Mouse (Mus musculus) intestine, embryonic 16.5 days (tissue): ENCODE data around the gene Egfl8. TPM values are rescaled to one million over a fixed set of nuclear protein-coding genes. Genes with fewer than 3 reads are reported as not detected.

Experiments used
- ATAC-seq: fragments of 200-750 bp; cut with Nextera tagmentation; 2 replicates; pipeline ENCODE4 v1.8.0; 2017; ENCODE audit warnings: moderate TSS enrichment, moderate library complexity
- H3K27ac ChIP-seq: fragments of 300-500 bp; sonication (generic); 2 replicates; pipeline ENCODE4 v1.5.1; 2014; ENCODE audit warnings: mild to moderate bottlenecking, low read length
- H3K27me3 ChIP-seq: fragments of 300-500 bp; sonication (generic); replicated peaks from 2 replicates; pipeline ENCODE4 v1.6.1; 2014; ENCODE audit warnings: low read length, control low read depth, mixed read lengths; ENCODE audit not compliant: control insufficient read depth, insufficient read depth
- H3K36me3 ChIP-seq: fragments of 300-500 bp; sonication (generic); 2 replicates; pipeline ENCODE4 v1.6.1; 2014; ENCODE audit warnings: low read length, control low read depth; ENCODE audit not compliant: control insufficient read depth, insufficient read depth
- H3K4me1 ChIP-seq: fragments of 300-500 bp; sonication (generic); 2 replicates; pipeline ENCODE4 v1.6.1; 2014; ENCODE audit warnings: low read length, control low read depth, mixed read lengths; ENCODE audit not compliant: control insufficient read depth, insufficient read depth
- H3K4me2 ChIP-seq: fragments of 300-500 bp; sonication (generic); 2 replicates; pipeline ENCODE4 v1.6.1; 2014; ENCODE audit warnings: low read depth, low read length, control low read depth
- H3K4me3 ChIP-seq: fragments of 300-500 bp; sonication (generic); 2 replicates; pipeline ENCODE4 v1.5.1; 2014; ENCODE audit warnings: mild to moderate bottlenecking, low read length
- H3K9ac ChIP-seq: fragments of 300-500 bp; sonication (generic); 2 replicates; pipeline ENCODE4 v1.6.1; 2014; ENCODE audit warnings: low read depth, low read length
- H3K9me3 ChIP-seq: fragments of 300-500 bp; sonication (generic); 2 replicates; pipeline ENCODE4 v1.6.1; 2016; ENCODE audit warnings: low read length, control low read depth; ENCODE audit not compliant: control insufficient read depth
- WGBS: fragments of 180-500 bp; shearing (Covaris S2); extraction: QIAGEN DNeasy Blood & Tissue Kit; methylation state at CpG from one replicate; pipeline ENCODE4 v1.1.7; 2014; 5-methylcytosine and 5-hydroxymethylcytosine counted together
- polyA plus RNA-seq: library from polyadenylated mRNA; unstranded; fragments of >200 nt; fragmentation: Nextera tagmentation; extraction: Ambion mirVana; gene quantifications from 2 replicates; pipeline ENCODE4 v1.2.1, GENCODE M21; 2015

Egfl8 gene
- polyA plus RNA-seq, 1 experiment from 2014 or later: 4.6 TPM

GRCm38 (mm10) chr17:34644608-34645007 lies 28.8 kb upstream of the Egfl8 start, which contains the start of gene Fkbpl:
Gene Fkbpl, plus strand, starts transcription at chr17:34644764.
- no peaks in the 10 kb centered on the region for H3K9me3 ChIP-seq
- H3K4me3 ChIP-seq: peak within 1 kb of the TSS; percentile 59
- ATAC-seq: peak; percentile 74
- H3K27ac ChIP-seq: peak within 1 kb of the TSS; percentile 49; the same call in 1 of the 2 replicates
- H3K9ac ChIP-seq: peak within 1 kb of the TSS; percentile 65
- H3K27me3 ChIP-seq: no peaks in the 10 kb centered on the region
- no peaks in the 10 kb centered on the region for H3K36me3 ChIP-seq
- peak within 1 kb of the TSS; percentile 59 for H3K4me2 ChIP-seq
- WGBS: under 1% methylated on average over 16 of the region's 16 CpGs
- H3K4me1 ChIP-seq: peaks cover 15% of the 10 kb centered on the region

- no peak overlapping the region for H3K4me2 ChIP-seq
- no peaks in the 10 kb centered on the region for H3K9me3 ChIP-seq
- H3K4me3 ChIP-seq: no peak overlapping the region
- H3K27ac ChIP-seq: no peak overlapping the region
- WGBS: 87% methylated on average over 10 of the region's 10 CpGs
- no peak for ATAC-seq
- peaks cover 15% of the 10 kb centered on the region for H3K4me1 ChIP-seq
- no peaks in the 10 kb centered on the region for H3K36me3 ChIP-seq
- no peak overlapping the region for H3K9ac ChIP-seq
- no peaks in the 10 kb centered on the region for H3K27me3 ChIP-seq
Observed at GRCm38 (mm10) chr17:34643944-34644343, 28.2 kb upstream of the Egfl8 start.

- Histone ChIP-seq H3K9me3 (no peaks in the 10 kb centered on the region), H3K36me3 (no peaks in the 10 kb centered on the region), H3K4me1 (peaks cover 15% of the 10 kb centered on the region), H3K27me3 (no peaks in the 10 kb centered on the region), H3K9ac (no peak overlapping the region), H3K27ac (no peak overlapping the region), H3K4me3 (no peak overlapping the region), H3K4me2 (no peak overlapping the region)
- ATAC-seq: no peak
- 88% methylated on average over 4 of the region's 4 CpGs for WGBS
Observed at GRCm38 (mm10) chr17:34643379-34643778, 27.6 kb upstream of the Egfl8 start.

GRCm38 (mm10) chr17:34641945-34642344 lies 26.2 kb upstream of the Egfl8 start:
- Histone ChIP-seq H3K4me2 (no peak overlapping the region), H3K36me3 (no peaks in the 10 kb centered on the region), H3K9me3 (no peaks in the 10 kb centered on the region), H3K9ac (no peak overlapping the region), H3K27me3 (no peaks in the 10 kb centered on the region), H3K4me3 (no peak overlapping the region), H3K4me1 (peaks cover 7% of the 10 kb centered on the region), H3K27ac (no peak overlapping the region)
- 73% methylated on average over 3 of the region's 3 CpGs for WGBS
- no peak for ATAC-seq

- no peak overlapping the region for H3K4me3 ChIP-seq
- H3K4me2 ChIP-seq: no peak overlapping the region
- H3K4me1 ChIP-seq: peaks cover 7% of the 10 kb centered on the region
- no peak for ATAC-seq
- 18% methylated on average over 11 of the region's 11 CpGs for WGBS
- H3K9ac ChIP-seq: peak overlapping the region; percentile 27; the same call in 1 of the 2 replicates
- no peaks in the 10 kb centered on the region for H3K9me3 ChIP-seq
- H3K27ac ChIP-seq: peak overlapping the region; percentile 33
- no peaks in the 10 kb centered on the region for H3K36me3 ChIP-seq
- H3K27me3 ChIP-seq: no peaks in the 10 kb centered on the region
Observed at GRCm38 (mm10) chr17:34640778-34641601, 25.2 kb upstream of the Egfl8 start.

- no peak overlapping the region for H3K9ac ChIP-seq
- ATAC-seq: no peak
- no peak overlapping the region for H3K4me3 ChIP-seq
- H3K4me2 ChIP-seq: no peak overlapping the region
- H3K36me3 ChIP-seq: no peaks in the 10 kb centered on the region
- 75% methylated on average over 7 of the region's 7 CpGs for WGBS
- H3K27ac ChIP-seq: no peak overlapping the region
- H3K4me1 ChIP-seq: no peaks in the 10 kb centered on the region
- no peaks in the 10 kb centered on the region for H3K27me3 ChIP-seq
- H3K9me3 ChIP-seq: no peaks in the 10 kb centered on the region
Observed at GRCm38 (mm10) chr17:34639461-34640255, 23.9 kb upstream of the Egfl8 start.

GRCm38 (mm10) chr17:34637459-34637858 lies 21.7 kb upstream of the Egfl8 start:
- H3K27ac ChIP-seq: no peak overlapping the region
- 67% methylated on average over 3 of the region's 3 CpGs for WGBS
- no peaks in the 10 kb centered on the region for H3K9me3 ChIP-seq
- no peaks in the 10 kb centered on the region for H3K4me1 ChIP-seq
- no peaks in the 10 kb centered on the region for H3K36me3 ChIP-seq
- no peak overlapping the region for H3K4me3 ChIP-seq
- 0 out of 2 replicates have a peak overlapping the region, but pooled peaks have one; percentile 5 for H3K9ac ChIP-seq
- no peak for ATAC-seq
- H3K4me2 ChIP-seq: no peak overlapping the region
- H3K27me3 ChIP-seq: no peaks in the 10 kb centered on the region

GRCm38 (mm10) chr17:34635671-34636070 lies 19.9 kb upstream of the Egfl8 start:
- H3K27ac ChIP-seq: no peak overlapping the region
- H3K27me3 ChIP-seq: peaks cover 11% of the 10 kb centered on the region
- H3K4me2 ChIP-seq: no peak overlapping the region
- no peaks in the 10 kb centered on the region for H3K36me3 ChIP-seq
- 68% methylated on average over 2 of the region's 2 CpGs for WGBS
- no peaks in the 10 kb centered on the region for H3K9me3 ChIP-seq
- H3K4me3 ChIP-seq: no peak overlapping the region
- no peak for ATAC-seq
- H3K4me1 ChIP-seq: peaks cover 11% of the 10 kb centered on the region
- no peak overlapping the region for H3K9ac ChIP-seq

GRCm38 (mm10) chr17:34632261-34632691 lies 16.5 kb upstream of the Egfl8 start:
- H3K4me2 ChIP-seq: peak overlapping the region; percentile 89
- H3K4me1 ChIP-seq: peaks cover 28% of the 10 kb centered on the region
- peak overlapping the region; percentile 41 for H3K4me3 ChIP-seq
- peak; percentile 42; the same call in 1 of the 2 replicates for ATAC-seq
- no peaks in the 10 kb centered on the region for H3K9me3 ChIP-seq
- peak overlapping the region; percentile 64 for H3K9ac ChIP-seq
- H3K36me3 ChIP-seq: no peaks in the 10 kb centered on the region
- peaks cover 18% of the 10 kb centered on the region for H3K27me3 ChIP-seq
- H3K27ac ChIP-seq: no peak overlapping the region
- WGBS: 2% methylated on average over 26 of the region's 26 CpGs
